In genomic region chr7:101074170-101074767, GRCm38 (mm10) we compare ENCODE assay signal across 16 mouse cellular contexts. TPM values are rescaled to one million over a fixed set of nuclear protein-coding genes. Genes with fewer than 3 reads are reported as not detected.
DNase-seq lines count a peak whose midpoint lies in the region; ATAC-seq lines count a peak whose summit lies in the region.
"Had no signal": no experiment of that assay in that cellular context is flagged by ENCODE, and none has a peak within 500 bp of the region (broad histone marks: within the 10 kb centered on the region; RNA-seq: fewer than 3 reads in every experiment).

No protein-coding gene starts in this region.

- H3K27ac ChIP-seq in heart, embryonic 10.5 days = peak overlapping the region; percentile 49; the same call in 1 of the 2 replicates
- H3K27ac ChIP-seq: embryonic facial prominence, embryonic 12.5 days; hindbrain, postnatal 0 days; limb, embryonic 10.5 days had no signal

- WGBS in heart, embryonic 10.5 days = 49% methylated on average over 8 of the region's 8 CpGs

- ATAC-seq in granulocyte monocyte progenitor cell, adult 5-6 weeks (replicated peaks; ENCODE audit: poor library complexity, severe bottlenecking) = 0 out of 2 replicates have a peak, but pooled peaks have one; percentile 14
- ATAC-seq: CD4-positive, CD25-positive, alpha-beta regulatory T cell, adult 4 months; forebrain, embryonic 14.5 days; hindbrain, postnatal 0 days; Patski had no signal

- H3K36me3 ChIP-seq in heart, embryonic 10.5 days = no peaks in the 10 kb centered on the region
- H3K36me3 ChIP-seq: embryonic facial prominence, embryonic 12.5 days; limb, embryonic 10.5 days had no signal

- H3K9me3 ChIP-seq in heart, embryonic 10.5 days = no peaks in the 10 kb centered on the region
- H3K9me3 ChIP-seq: embryonic facial prominence, embryonic 12.5 days; limb, embryonic 10.5 days had no signal

- H3K27me3 ChIP-seq in heart, embryonic 10.5 days (ENCODE audit: insufficient read depth, poor library complexity, severe bottlenecking) = no peaks in the 10 kb centered on the region
- H3K27me3 ChIP-seq: embryonic facial prominence, embryonic 12.5 days; Patski had no signal

- H3K4me1 ChIP-seq in heart, embryonic 10.5 days = peaks cover 45% of the 10 kb centered on the region
- H3K4me1 ChIP-seq: embryonic facial prominence, embryonic 12.5 days had no signal

- no peak overlapping the region for H3K4me3 ChIP-seq in heart, embryonic 10.5 days
- H3K4me3 ChIP-seq: embryonic facial prominence, embryonic 12.5 days; limb, embryonic 10.5 days had no signal

- no peak for DNase-seq in heart, embryonic 10.5 days (ENCODE audit: low spot score)
- no peak for DNase-seq in heart, postnatal 36 days
- DNase-seq in 416B (ENCODE audit: low read depth) = peak; percentile 66
- DNase-seq in kidney, postnatal 25 days = peak; percentile 59 to 60
- no peak for DNase-seq in cerebellum, adult 11 months
- no peak for DNase-seq in cerebellum, postnatal 25 days
- no peak for DNase-seq in gastrocnemius, postnatal 4 days (ENCODE audit: low spot score in 2 of 2)
- DNase-seq: cerebellum, adult 18-20 months; gastrocnemius, postnatal 10 days had no signal

- intact Hi-C loops in heart, postnatal 36 days (cut with DNase I) = no loop called here

RNA-seq across cellular contexts. Expression of gene Fchsd2, which starts 18.4 kb away (rescaled TPM):
- 14.2 and 17.3 TPM in 2 replicates for polyA plus RNA-seq in heart, embryonic 10.5 days (2016; fragmentation: Nextera tagmentation; extraction: Ambion mirVana)
- 10 to 100 TPM; 22.8 to 25.3 TPM for total RNA-seq in heart, postnatal 36 days (2021)
- 43.5 and 60.4 TPM in 2 replicates for total RNA-seq in granulocyte monocyte progenitor cell, adult 5-6 weeks (2014; fragmentation: Nextera tagmentation)
- total RNA-seq in granulocyte monocyte progenitor cell, adult 5-6 weeks (2017) = 33.8 and 45.6 TPM in 2 replicates
- 10 to 100 TPM; 22.6 to 25.7 TPM for total RNA-seq in gastrocnemius, postnatal 4 days (2021)

Comparison
In these comparisons a context has a peak if more than half of its experiments do, and no peak if none do; other contexts are left out.
1. DNase-seq: peak in 416B (single experiment) and kidney, postnatal 25 days (2 of 2); none in heart, embryonic 10.5 days (single experiment), heart, postnatal 36 days (0 of 2), cerebellum, adult 11 months (single experiment), cerebellum, postnatal 25 days (0 of 2) and gastrocnemius, postnatal 4 days (0 of 2).